Mouse (Mus musculus) thymus, postnatal 0 days (tissue): Measurements from ENCODE around the gene Ptbp3. TPM values are rescaled to one million over a fixed set of nuclear protein-coding genes. Genes with fewer than 3 reads are reported as not detected.
A peak's percentile ranks its signal among the peaks of the same experiment; 100 is the strongest.

Experiments used
- DNase-seq: peaks from one replicate; pipeline ENCODE4 v3.0.0-alpha.2; 2015; ENCODE audit warnings: low spot score
- polyA plus RNA-seq: library from polyadenylated mRNA; unstranded; fragments of >200 nt; fragmentation: Nextera tagmentation; extraction: Ambion mirVana; gene quantifications from 2 replicates; pipeline ENCODE4 v1.2.1, GENCODE M21; 2015

Gene Ptbp3
- polyA plus RNA-seq, 1 experiment from 2014 or later: 61.3 TPM

- DNase-seq: no peak
Observed at GRCm38 (mm10) chr4:59439041-59439440, 110.1 kb downstream of the Ptbp3 start.

- DNase-seq: peak; percentile 79
Observed at GRCm38 (mm10) chr4:59437990-59438854, 110.9 kb downstream of the Ptbp3 start, which contains the start of gene Susd1. Gene Susd1, minus strand, starts transcription at chr4:59438633.

- no peak for DNase-seq
Observed at GRCm38 (mm10) chr4:59435951-59436350, 113.2 kb downstream of the Ptbp3 start.

GRCm38 (mm10) chr4:59434039-59434438 is 115.1 kb downstream of the Ptbp3 start:
- no peak for DNase-seq

- no peak for DNase-seq
Observed at GRCm38 (mm10) chr4:59429128-59429527, 120.0 kb downstream of the Ptbp3 start.

GRCm38 (mm10) chr4:59426429-59426828 is 122.7 kb downstream of the Ptbp3 start:
- DNase-seq: no peak

- DNase-seq: no peak
Observed at GRCm38 (mm10) chr4:59422808-59423207, 126.4 kb downstream of the Ptbp3 start.

GRCm38 (mm10) chr4:59422025-59422783 is 127.0 kb downstream of the Ptbp3 start:
- DNase-seq: no peak

Other genes starting within 250 kb of the Ptbp3 start
- 8.4 and 11.4 TPM in 2 replicates for gene Susd1, start 110.7 kb downstream of the Ptbp3 start, polyA plus RNA-seq
- 58.4 and 60.0 TPM in 2 replicates for gene Hsdl2, start 32.2 kb upstream of the Ptbp3 start, polyA plus RNA-seq
- 12.0 and 13.7 TPM in 2 replicates for gene E130308A19Rik, start 76.8 kb upstream of the Ptbp3 start, polyA plus RNA-seq